Mouse (Mus musculus) lung, adult 2 months (tissue): ENCODE data around the gene Selenon. TPM values are rescaled to one million over a fixed set of nuclear protein-coding genes. Genes with fewer than 3 reads are reported as not detected.

ENCODE experiments used
- DNase-seq: peaks from one replicate; pipeline ENCODE4 v3.0.0; 2022
- H3K4me1 ChIP-seq: fragments of 200-500 bp; 2 replicates; pipeline ENCODE4 v1.6.1; 2011; ENCODE audit warnings: low read length; ENCODE audit not compliant: control insufficient read depth, insufficient read depth
- H3K4me3 ChIP-seq: fragments of 200-500 bp; replicated peaks from 2 replicates; pipeline ENCODE3; 2011; ENCODE audit warnings: low read depth, mild to moderate bottlenecking, control low read depth, low read length; ENCODE audit errors: extremely low read depth
- CTCF ChIP-seq: fragments of 200-500 bp; IDR thresholded peaks from 2 replicates; pipeline ENCODE4 v1.5.1; 2011; ENCODE audit warnings: mild to moderate bottlenecking, low read length, control low read depth; ENCODE audit not compliant: insufficient read depth
- POLR2A ChIP-seq: fragments of 200-500 bp; IDR thresholded peaks from 2 replicates; pipeline ENCODE4 v1.6.1; 2011; ENCODE audit warnings: low read depth, mild to moderate bottlenecking, control low read depth, low read length, borderline replicate concordance; ENCODE audit errors: extremely low read depth
- WGBS: fragments of 180-500 bp; shearing (Covaris S2); methylation state at CpG from one replicate; pipeline ENCODE4 v1.1.7; 2018; 5-methylcytosine and 5-hydroxymethylcytosine counted together
- polyA plus RNA-seq: library from polyadenylated mRNA; depleted of rRNA; stranded (reverse); fragments of >200 nt; gene quantifications from 2 replicates; pipeline ENCODE4 v1.2.3, GENCODE M21; 2012

Selenon gene
- polyA plus RNA-seq, 1 experiment = 36.2 TPM

- Histone ChIP-seq H3K4me1 (no peaks in the 10 kb centered on the region), H3K4me3 (no peak overlapping the region)
- DNase-seq = no peak
- no peak for TF ChIP-seq CTCF
- no peak for TF ChIP-seq POLR2A
- WGBS = 43% methylated on average over 5 of the region's 5 CpGs
Observed at GRCm38 (mm10) chr4:134579620-134580019, 27.7 kb upstream of the Selenon start.

GRCm38 (mm10) chr4:134579212-134579611 lies 27.2 kb upstream of the Selenon start:
- 44% methylated on average over 11 of the region's 11 CpGs for WGBS
- no peak for DNase-seq
- TF ChIP-seq POLR2A (no peak), CTCF (no peak)
- no peaks in the 10 kb centered on the region for H3K4me1 ChIP-seq
- no peak overlapping the region for H3K4me3 ChIP-seq

GRCm38 (mm10) chr4:134578407-134578806 lies 26.4 kb upstream of the Selenon start:
- no peaks in the 10 kb centered on the region for H3K4me1 ChIP-seq
- H3K4me3 ChIP-seq = no peak overlapping the region
- no peak for DNase-seq
- no peak for TF ChIP-seq CTCF
- no peak for TF ChIP-seq POLR2A
- WGBS = 72% methylated on average over 5 of the region's 5 CpGs

- Histone ChIP-seq H3K4me3 (no peak overlapping the region), H3K4me1 (no peaks in the 10 kb centered on the region)
- no peak for DNase-seq
- WGBS = 82% methylated on average over 2 of the region's 2 CpGs
- TF ChIP-seq CTCF (no peak), POLR2A (no peak)
Observed at GRCm38 (mm10) chr4:134577281-134577680, 25.3 kb upstream of the Selenon start.

- TF ChIP-seq POLR2A = no peak
- TF ChIP-seq CTCF = no peak
- H3K4me1 ChIP-seq = no peaks in the 10 kb centered on the region
- no peak for DNase-seq
- 73% methylated on average over 11 of the region's 11 CpGs for WGBS
- H3K4me3 ChIP-seq = no peak overlapping the region
Observed at GRCm38 (mm10) chr4:134575486-134575885, 23.5 kb upstream of the Selenon start.

- TF ChIP-seq CTCF (no peak), POLR2A (no peak)
- Histone ChIP-seq H3K4me1 (no peaks in the 10 kb centered on the region), H3K4me3 (no peak overlapping the region)
- DNase-seq = no peak
- 84% methylated on average over 24 of the region's 24 CpGs for WGBS
Observed at GRCm38 (mm10) chr4:134572449-134573300, 20.7 kb upstream of the Selenon start.

GRCm38 (mm10) chr4:134570704-134571451 lies 18.9 kb upstream of the Selenon start:
- no peak for DNase-seq
- Histone ChIP-seq H3K4me3 (no peak overlapping the region), H3K4me1 (no peaks in the 10 kb centered on the region)
- no peak for TF ChIP-seq POLR2A
- no peak for TF ChIP-seq CTCF
- WGBS = 82% methylated on average over 14 of the region's 14 CpGs

GRCm38 (mm10) chr4:134569831-134570230 lies 17.9 kb upstream of the Selenon start:
- 82% methylated on average over 8 of the region's 8 CpGs for WGBS
- no peak for TF ChIP-seq CTCF
- no peak for TF ChIP-seq POLR2A

GRCm38 (mm10) chr4:134569205-134569604 lies 17.2 kb upstream of the Selenon start:
- no peak for TF ChIP-seq POLR2A
- TF ChIP-seq CTCF = peak; percentile 49; the same call in 1 of the 2 replicates
- no peak overlapping the region for H3K4me3 ChIP-seq
- DNase-seq = no peak
- no peaks in the 10 kb centered on the region for H3K4me1 ChIP-seq
- WGBS = 84% methylated on average over 6 of the region's 6 CpGs

More at GRCm38 (mm10) chr4:134569831-134570230, 17.9 kb upstream of the Selenon start:
- H3K4me1 ChIP-seq = no peaks in the 10 kb centered on the region
- DNase-seq = no peak
- no peak overlapping the region for H3K4me3 ChIP-seq
